Mouse (Mus musculus): Measurements from ENCODE around the gene Krt78. TPM values are rescaled to one million over a fixed set of nuclear protein-coding genes. Genes with fewer than 3 reads are reported as not detected.

Krt78 gene
- total and polyA plus RNA-seq, 3 experiments = not detected

GRCm38 (mm10) chr15:101940274-101940829 is 13.7 kb downstream of the Krt78 start, which contains the start of gene Krt79:
Krt79 (minus strand) TSS chr15:101940324.
- DNase-seq (ENCODE audit: extremely low read depth) = no peak
- dilution Hi-C loops (cut with MboI; ENCODE audit: extremely low pct_ligation_motif_present, extremely low pct_unique_long_range_greater_than_20kb, low sequenced_read_pairs) (no loop called here), in situ Hi-C loops (cut with MboI; ENCODE audit: low pct_ligation_motif_present, low pct_unique_long_range_greater_than_20kb, low sequenced_read_pairs) (no loop called here)
- no peak within 1 kb of the TSS for H3K4me2 ChIP-seq (ENCODE audit: insufficient read depth, low read depth, poor library complexity, severe bottlenecking)
- H3K9ac ChIP-seq (ENCODE audit: insufficient read depth, low read depth) = no peak within 1 kb of the TSS
- H3K36me3 ChIP-seq (replicated peaks in 1 of 2; ENCODE audit: control insufficient read depth in 1 of 2, insufficient read depth in 1 of 2, low read length in 1 of 2) = no peaks in the 10 kb centered on the region
- no peak within 1 kb of the TSS for H3K27ac ChIP-seq (ENCODE audit: insufficient read depth, low read depth)
- H3K4me3 ChIP-seq (replicated peaks in 1 of 3; ENCODE audit: low read depth in 2 of 3, low read length in 2 of 3, poor library complexity in 1 of 3) = no peak within 1 kb of the TSS
- TF ChIP-seq NRF1 (IDR thresholded peaks at IDR 0.05; ENCODE audit: low read depth, low read length) = no peak
- no peak for TF ChIP-seq CHD2 (IDR thresholded peaks at IDR 0.05; ENCODE audit: low read length)
- no peak for TF ChIP-seq SMC3 (IDR thresholded peaks at IDR 0.05; ENCODE audit: low read depth, low read length)
- TF ChIP-seq E2F4 (IDR thresholded peaks at IDR 0.05; ENCODE audit: insufficient replicate concordance, low read depth, low read length) = no peak
- no peak for TF ChIP-seq TCF12 (IDR thresholded peaks at IDR 0.05; ENCODE audit: low read depth, low read length)
- no peak for TF ChIP-seq ZMIZ1 (IDR thresholded peaks at IDR 0.05; ENCODE audit: low read depth, low read length)
- TF ChIP-seq JUND (conservative IDR thresholded peaks at IDR 0.05; ENCODE audit: low read depth, low read length) = no peak
- TF ChIP-seq UBTF (IDR thresholded peaks at IDR 0.05; ENCODE audit: low read depth, low read length) = no peak
- no peak for TF ChIP-seq KAT2A (IDR thresholded peaks at IDR 0.05; ENCODE audit: insufficient replicate concordance, low read length)
- TF ChIP-seq RCOR1 (conservative IDR thresholded peaks at IDR 0.05; ENCODE audit: low read depth, low read length) = no peak
- no peak for TF ChIP-seq IRF4 (IDR thresholded peaks at IDR 0.05; ENCODE audit: low read depth, low read length)
- no peak for TF ChIP-seq RAD21 (IDR thresholded peaks at IDR 0.05; ENCODE audit: low read depth, low read length)
- no peak for TF ChIP-seq MXI1 (IDR thresholded peaks at IDR 0.05; ENCODE audit: low read depth, low read length)
- TF ChIP-seq EP300 (IDR thresholded peaks at IDR 0.05; ENCODE audit: low read length) = no peak
- TF ChIP-seq BHLHE40 (IDR thresholded peaks at IDR 0.05; ENCODE audit: low read depth, low read length) = no peak
- no peak for TF ChIP-seq TBP (conservative IDR thresholded peaks at IDR 0.05; ENCODE audit: low read depth, low read length)
- TF ChIP-seq SIN3A (IDR thresholded peaks at IDR 0.05; ENCODE audit: low read length) = no peak
- TF ChIP-seq USF1 (IDR thresholded peaks at IDR 0.05; ENCODE audit: low read depth, low read length) = no peak
- no peak for TF ChIP-seq POLR2AphosphoS2 (IDR thresholded peaks at IDR 0.05; ENCODE audit: low read depth, low read length)
- TF ChIP-seq HCFC1 (IDR thresholded peaks at IDR 0.05; ENCODE audit: low read depth, low read length) = no peak
- peaks cover 92% of the 10 kb centered on the region for H3K27me3 ChIP-seq (replicated peaks)
- no peaks in the 10 kb centered on the region for H3K9me3 ChIP-seq (replicated peaks; ENCODE audit: low read length)
- H3K79me2 ChIP-seq (replicated peaks; ENCODE audit: control insufficient read depth, extremely low read depth, insufficient read depth, poor library complexity, severe bottlenecking) = no peaks in the 10 kb centered on the region
- H3K4me1 ChIP-seq (ENCODE audit: control insufficient read depth in 1 of 2, insufficient read depth in 2 of 2) = no peaks in the 10 kb centered on the region

- H3K27me3 ChIP-seq (replicated peaks) = peaks cover 92% of the 10 kb centered on the region
- no peak overlapping the region for H3K4me3 ChIP-seq (replicated peaks in 1 of 3; ENCODE audit: low read depth in 2 of 3, low read length in 2 of 3, poor library complexity in 1 of 3)
- dilution Hi-C loops (cut with MboI; ENCODE audit: extremely low pct_ligation_motif_present, extremely low pct_unique_long_range_greater_than_20kb, low sequenced_read_pairs) = no loop called here
- H3K9ac ChIP-seq (ENCODE audit: insufficient read depth, low read depth) = no peak overlapping the region
- TF ChIP-seq MEF2A (IDR thresholded peaks at IDR 0.05; ENCODE audit: borderline replicate concordance, low read depth, low read length) = no peak
- no peak for TF ChIP-seq NELFE (IDR thresholded peaks at IDR 0.05; ENCODE audit: low read depth, low read length)
- TF ChIP-seq EP300 (IDR thresholded peaks at IDR 0.05; ENCODE audit: low read length) = no peak
- no peak for TF ChIP-seq SIN3A (IDR thresholded peaks at IDR 0.05; ENCODE audit: low read length)
- no peak for TF ChIP-seq MAFK (IDR thresholded peaks at IDR 0.05; ENCODE audit: insufficient replicate concordance, low read length)
- no peak for TF ChIP-seq POLR2AphosphoS2 (IDR thresholded peaks at IDR 0.05; ENCODE audit: low read depth, low read length)
- no peak for TF ChIP-seq SMC3 (IDR thresholded peaks at IDR 0.05; ENCODE audit: low read depth, low read length)
- TF ChIP-seq USF2 (conservative IDR thresholded peaks at IDR 0.05; ENCODE audit: low read depth, low read length) = no peak
- TF ChIP-seq USF1 (IDR thresholded peaks at IDR 0.05; ENCODE audit: low read depth, low read length) = no peak
- no peak for TF ChIP-seq RCOR1 (conservative IDR thresholded peaks at IDR 0.05; ENCODE audit: low read depth, low read length)
- TF ChIP-seq JUN (IDR thresholded peaks at IDR 0.05; ENCODE audit: insufficient read depth, low read depth, low read length) = no peak
- TF ChIP-seq NRF1 (IDR thresholded peaks at IDR 0.05; ENCODE audit: low read depth, low read length) = no peak
- no peak for DNase-seq (ENCODE audit: extremely low read depth)
- H3K36me3 ChIP-seq (replicated peaks in 1 of 2; ENCODE audit: control insufficient read depth in 1 of 2, insufficient read depth in 1 of 2, low read length in 1 of 2) = no peaks in the 10 kb centered on the region
- H3K4me2 ChIP-seq (ENCODE audit: insufficient read depth, low read depth, poor library complexity, severe bottlenecking) = no peak overlapping the region
- no peaks in the 10 kb centered on the region for H3K4me1 ChIP-seq (ENCODE audit: control insufficient read depth in 1 of 2, insufficient read depth in 2 of 2)
- no peak overlapping the region for H3K27ac ChIP-seq (ENCODE audit: insufficient read depth, low read depth)
- H3K9me3 ChIP-seq (replicated peaks; ENCODE audit: low read length) = no peaks in the 10 kb centered on the region
- in situ Hi-C loops (cut with MboI; ENCODE audit: low pct_ligation_motif_present, low pct_unique_long_range_greater_than_20kb, low sequenced_read_pairs) = no loop called here
- H3K79me2 ChIP-seq (replicated peaks; ENCODE audit: control insufficient read depth, extremely low read depth, insufficient read depth, poor library complexity, severe bottlenecking) = no peaks in the 10 kb centered on the region
Measured at GRCm38 (mm10) chr15:101938600-101939308, 15.3 kb downstream of the Krt78 start.
